Mouse (Mus musculus): ENCODE data around the gene Six2. TPM values are rescaled to one million over a fixed set of nuclear protein-coding genes. Genes with fewer than 3 reads are reported as not detected.
A peak's percentile ranks its signal among the peaks of the same experiment; 100 is the strongest.

The Six2 gene
- polyA plus RNA-seq, 1 experiment from 2014 or later: 13.2 TPM

GRCm38 (mm10) chr17:85660016-85660415 lies 28.1 kb downstream of the Six2 start:
- Histone ChIP-seq H3K9ac (ENCODE audit: low read depth, low read length) (no peak overlapping the region), H3K9me3 (ENCODE audit: control insufficient read depth, low read length) (no peaks in the 10 kb centered on the region), H3K27ac (replicated peaks; ENCODE audit: low read depth, low read length) (no peak overlapping the region), H3K4me2 (ENCODE audit: low read depth, low read length) (no peak overlapping the region), H3K4me1 (ENCODE audit: control insufficient read depth, insufficient read depth, low read length) (no peaks in the 10 kb centered on the region), H3K27me3 (replicated peaks; ENCODE audit: control insufficient read depth, insufficient read depth, low read length) (no peaks in the 10 kb centered on the region), H3K4me3 (ENCODE audit: low read depth, low read length) (no peak overlapping the region), H3K36me3 (ENCODE audit: control insufficient read depth, insufficient read depth, low read length) (no peaks in the 10 kb centered on the region)
- no peak for DNase-seq (ENCODE audit: low spot score)
- 89% methylated on average over 1 of the region's 1 CpGs for WGBS
- ATAC-seq (ENCODE audit: low read depth): no peak

GRCm38 (mm10) chr17:85645718-85646665 lies 42.1 kb downstream of the Six2 start:
- H3K27me3 ChIP-seq (replicated peaks; ENCODE audit: control insufficient read depth, insufficient read depth, low read length): peaks cover 23% of the 10 kb centered on the region
- WGBS: 4% methylated on average over 35 of the region's 36 CpGs

GRCm38 (mm10) chr17:85645312-85645711 lies 42.8 kb downstream of the Six2 start:
- Histone ChIP-seq H3K4me1 (ENCODE audit: control insufficient read depth, insufficient read depth, low read length) (peaks cover 4% of the 10 kb centered on the region; the same call in 1 of the 2 replicates), H3K4me3 (ENCODE audit: low read depth, low read length) (peak overlapping the region; percentile 37), H3K27me3 (replicated peaks; ENCODE audit: control insufficient read depth, insufficient read depth, low read length) (peaks cover 23% of the 10 kb centered on the region), H3K9ac (ENCODE audit: low read depth, low read length) (peak overlapping the region; percentile 53), H3K9me3 (ENCODE audit: control insufficient read depth, low read length) (no peaks in the 10 kb centered on the region), H3K27ac (replicated peaks; ENCODE audit: low read depth, low read length) (no peak overlapping the region; the same call in 1 of the 2 replicates), H3K4me2 (ENCODE audit: low read depth, low read length) (peak overlapping the region; percentile 66), H3K36me3 (ENCODE audit: control insufficient read depth, insufficient read depth, low read length) (no peaks in the 10 kb centered on the region)
- ATAC-seq (ENCODE audit: low read depth): peak; percentile 47
- 9% methylated on average over 11 of the region's 12 CpGs for WGBS
- DNase-seq (ENCODE audit: low spot score): peak; percentile 83

More at GRCm38 (mm10) chr17:85645718-85646665, 42.1 kb downstream of the Six2 start:
- peak overlapping the region; percentile 37 for H3K4me3 ChIP-seq (ENCODE audit: low read depth, low read length)
- peak overlapping the region; percentile 53 for H3K9ac ChIP-seq (ENCODE audit: low read depth, low read length)
- H3K9me3 ChIP-seq (ENCODE audit: control insufficient read depth, low read length): no peaks in the 10 kb centered on the region
- H3K27ac ChIP-seq (replicated peaks; ENCODE audit: low read depth, low read length): no peak overlapping the region; the same call in 1 of the 2 replicates
- ATAC-seq (ENCODE audit: low read depth): peak; percentile 90
- peaks cover 4% of the 10 kb centered on the region; the same call in 1 of the 2 replicates for H3K4me1 ChIP-seq (ENCODE audit: control insufficient read depth, insufficient read depth, low read length)
- H3K4me2 ChIP-seq (ENCODE audit: low read depth, low read length): peak overlapping the region; percentile 66
- no peaks in the 10 kb centered on the region for H3K36me3 ChIP-seq (ENCODE audit: control insufficient read depth, insufficient read depth, low read length)
- peak; percentile 87 for DNase-seq (ENCODE audit: low spot score)

GRCm38 (mm10) chr17:85637876-85638275 lies 50.2 kb downstream of the Six2 start:
- no peaks in the 10 kb centered on the region for H3K9me3 ChIP-seq (ENCODE audit: control insufficient read depth, low read length)
- H3K27me3 ChIP-seq (replicated peaks; ENCODE audit: control insufficient read depth, insufficient read depth, low read length): peaks cover 23% of the 10 kb centered on the region
- ATAC-seq (ENCODE audit: low read depth) (no peak), DNase-seq (ENCODE audit: low spot score) (no peak)
- H3K9ac ChIP-seq (ENCODE audit: low read depth, low read length): no peak overlapping the region
- no peak overlapping the region for H3K27ac ChIP-seq (replicated peaks; ENCODE audit: low read depth, low read length)
- H3K36me3 ChIP-seq (ENCODE audit: control insufficient read depth, insufficient read depth, low read length): no peaks in the 10 kb centered on the region
- 75% methylated on average over 5 of the region's 6 CpGs for WGBS
- no peak overlapping the region for H3K4me2 ChIP-seq (ENCODE audit: low read depth, low read length)
- H3K4me1 ChIP-seq (ENCODE audit: control insufficient read depth, insufficient read depth, low read length): no peaks in the 10 kb centered on the region
- no peak overlapping the region for H3K4me3 ChIP-seq (ENCODE audit: low read depth, low read length)

Other genes starting within 250 kb of the Six2 start
- gene Six3, start 74.7 kb downstream of the Six2 start, polyA plus RNA-seq (2014; fragmentation: Nextera tagmentation; extraction: Ambion mirVana): 2.1 and 2.4 TPM in 2 replicates